Mouse (Mus musculus) c-Kit-positive CD71-positive TER-119-negative erythroid progenitor cells, embryonic 14.5 days (primary cell): Measurements from ENCODE around the gene Pgf.

Experiments used
- DNase-seq: peaks from one replicate; pipeline ENCODE4 v3.0.0-alpha.2; 2013; ENCODE audit warnings: low read depth

The Pgf gene

DNA sequence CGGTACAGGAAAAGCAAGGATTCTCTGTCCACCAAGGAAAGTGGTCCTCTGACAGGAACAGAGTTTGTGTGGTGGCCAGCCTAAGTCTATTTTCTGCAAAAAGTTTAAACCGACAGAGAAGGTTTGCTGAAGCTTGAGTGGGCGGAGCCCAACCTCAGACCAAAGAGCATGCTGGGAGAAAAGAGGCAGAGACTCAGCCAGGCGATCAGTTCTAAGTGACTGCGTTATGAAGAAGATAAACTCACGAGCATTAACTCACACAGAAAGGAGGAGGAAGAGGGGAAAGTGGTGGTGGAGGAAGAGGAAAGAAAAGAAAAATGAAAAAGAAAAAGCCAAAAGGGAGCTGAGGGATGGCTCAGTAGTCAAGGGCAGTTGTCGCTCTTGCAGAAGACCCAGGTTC lies 12.7 kb upstream of the Pgf start:
- no peak for DNase-seq

GRCm38 (mm10) chr12:85186361-85186760 lies 8.8 kb upstream of the Pgf start:
- DNase-seq, result no peak

GRCm38 (mm10) chr12:85185810-85186209 lies 8.2 kb upstream of the Pgf start:
- DNase-seq, result no peak

GRCm38 (mm10) chr12:85184118-85184517 lies 6.5 kb upstream of the Pgf start:
- DNase-seq, result no peak

DNA sequence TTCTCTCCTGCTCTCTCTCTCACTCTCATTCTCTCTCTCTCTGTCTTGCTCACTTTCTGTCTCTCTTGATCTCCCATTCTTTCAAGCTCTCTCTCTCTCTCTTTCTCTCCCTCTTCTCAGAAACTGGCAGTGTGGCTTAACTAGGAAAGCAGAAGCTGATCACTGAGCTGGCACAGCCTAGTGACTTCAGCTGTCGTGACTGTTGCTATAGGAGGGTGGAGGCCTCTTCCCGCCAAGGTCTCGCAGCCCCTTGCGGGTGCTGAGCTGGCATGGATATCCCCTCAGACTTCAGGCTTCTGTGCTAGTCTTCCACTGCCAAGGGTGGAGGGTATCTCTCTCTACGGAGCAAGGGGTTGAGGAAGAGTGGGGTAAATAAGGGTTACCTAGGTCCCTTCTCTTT lies 5.3 kb upstream of the Pgf start:
- no peak for DNase-seq

DNA sequence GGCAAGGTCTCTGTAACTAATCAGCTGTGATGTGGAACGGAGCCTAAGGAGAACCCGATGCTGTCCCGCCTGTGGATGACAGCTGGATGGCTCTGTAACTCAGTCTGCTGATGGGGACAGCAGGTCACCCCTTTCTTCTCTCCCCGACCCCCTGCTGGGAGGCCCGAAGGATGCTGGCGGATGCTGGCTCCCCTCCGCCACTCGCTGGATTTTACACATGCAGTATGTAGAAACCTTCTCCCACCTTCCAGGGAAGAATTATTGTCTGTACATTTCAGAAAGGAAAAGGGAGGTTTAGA lies 4.7 kb upstream of the Pgf start:
- no peak for DNase-seq

DNA sequence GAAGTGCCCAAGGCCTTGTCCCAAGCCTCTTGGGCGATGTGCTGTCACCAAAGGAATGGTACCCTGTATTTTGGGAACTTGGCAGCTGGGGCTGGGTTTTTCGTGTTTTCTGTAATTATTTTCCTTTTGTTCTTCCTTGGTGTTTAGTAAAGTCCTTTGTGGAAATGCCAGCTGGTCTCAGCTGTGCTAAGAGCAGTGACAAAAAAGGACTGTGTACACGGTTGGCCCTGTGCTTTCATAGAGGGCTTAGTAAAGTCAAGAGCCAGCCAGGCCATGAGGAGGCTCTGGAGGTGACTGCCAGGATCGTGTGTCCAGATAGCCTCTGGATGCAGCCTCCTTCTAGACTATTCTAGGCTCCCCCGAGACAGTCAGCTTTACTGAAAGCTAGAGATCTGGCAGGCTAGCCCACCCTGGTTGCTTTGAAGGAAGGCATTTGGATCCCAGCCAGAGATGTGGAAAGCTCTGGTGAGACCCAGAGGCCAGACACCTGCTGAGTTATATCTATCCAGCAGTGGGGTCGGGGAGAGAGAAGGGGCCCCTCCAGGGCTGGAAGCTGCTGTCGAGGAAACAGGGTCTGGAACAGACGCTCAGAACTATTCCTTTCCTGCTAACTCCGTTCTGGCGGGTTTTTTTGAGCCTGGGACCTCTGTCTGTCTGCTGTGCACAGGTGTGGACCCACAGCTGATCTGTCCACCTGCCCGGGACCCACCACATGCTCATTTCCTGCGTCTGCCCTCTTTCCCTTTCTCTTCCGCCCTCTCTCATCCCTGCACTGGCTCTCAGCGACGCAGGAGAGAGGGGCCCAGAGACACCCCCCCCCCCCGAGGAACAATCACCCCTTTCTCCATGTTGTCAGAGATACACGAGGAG lies 4.1 kb upstream of the Pgf start:
- DNase-seq, result no peak

- DNase-seq, result no peak
These were observed 704 bp upstream of the Pgf start for GRCm38 (mm10) chr12:85178294-85178693.

DNA sequence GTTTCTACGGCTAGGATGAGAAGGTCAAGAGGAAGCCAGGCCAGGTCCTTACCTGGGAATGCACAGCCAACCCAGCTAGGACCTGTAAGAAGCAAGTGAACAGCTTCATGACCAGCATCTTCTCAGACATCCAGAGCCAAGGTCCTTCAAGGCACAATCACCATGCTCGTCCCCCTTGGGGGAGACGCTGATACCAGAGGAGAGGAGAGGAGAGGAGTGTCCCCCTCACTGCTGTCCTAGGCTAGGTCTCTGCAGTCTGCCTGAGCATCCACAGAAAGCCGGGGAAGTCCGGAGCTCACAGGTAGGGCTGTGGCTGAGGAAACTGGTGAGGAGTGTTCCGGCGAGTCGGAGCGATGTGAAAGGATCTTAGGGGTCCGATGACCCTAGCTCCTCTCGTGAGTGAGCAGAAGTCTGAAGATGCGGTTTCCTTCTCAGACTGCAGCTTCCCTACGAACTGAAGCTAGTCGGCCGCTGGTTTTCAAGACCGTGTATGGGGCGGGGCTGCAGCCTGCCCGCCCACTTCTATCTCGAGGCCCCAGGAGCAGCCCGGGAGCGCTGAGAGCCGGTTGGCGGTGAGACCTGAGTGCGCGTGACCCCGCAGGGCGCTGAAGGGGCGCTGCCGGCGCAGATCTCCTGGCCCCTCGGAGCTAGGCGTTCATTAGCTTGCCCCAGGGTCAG lies 605 bp downstream of the Pgf start:
- peak; percentile 50 for DNase-seq

- no peak for DNase-seq
These were observed 1.4 kb downstream of the Pgf start for GRCm38 (mm10) chr12:85175926-85176845.

GRCm38 (mm10) chr12:85175087-85175675 lies 2.4 kb downstream of the Pgf start:
- DNase-seq, result no peak

- no peak for DNase-seq
These were observed 3.6 kb downstream of the Pgf start for GRCm38 (mm10) chr12:85174016-85174415.

GRCm38 (mm10) chr12:85170948-85171307 lies 6.7 kb downstream of the Pgf start:
- no peak for DNase-seq

DNA sequence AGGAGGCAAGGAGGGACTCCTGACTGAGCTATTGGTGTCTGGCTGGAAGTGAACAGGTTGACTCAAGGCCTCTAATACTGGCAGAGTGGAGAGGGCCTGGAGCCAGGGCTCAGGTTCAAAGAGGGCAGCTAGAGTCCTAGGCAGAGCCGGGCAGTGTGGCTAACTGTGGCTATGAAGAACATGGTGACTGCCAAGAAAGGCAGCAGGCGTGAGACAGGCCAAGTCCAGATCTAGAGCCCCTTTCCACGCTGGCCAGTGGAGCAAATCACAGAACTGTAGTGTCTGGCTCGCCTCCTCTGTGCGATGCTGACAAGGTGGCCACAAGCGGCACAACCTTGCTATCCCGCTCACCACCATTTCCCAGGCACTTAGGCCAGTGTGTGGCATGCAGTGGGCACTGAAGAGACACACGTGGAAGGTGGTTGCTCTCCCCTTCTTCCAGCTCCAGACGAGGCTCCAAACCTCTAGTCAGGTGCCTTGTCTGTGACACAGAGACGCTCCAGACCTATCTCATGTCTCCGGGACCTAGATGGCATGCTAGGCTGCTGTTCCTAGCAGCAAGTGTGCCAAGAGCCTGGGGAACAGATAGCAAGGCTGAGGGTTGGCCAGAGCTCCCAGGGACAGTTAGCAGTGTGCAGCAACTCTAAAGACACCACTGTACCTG lies 7.2 kb downstream of the Pgf start:
- no peak for DNase-seq

DNA sequence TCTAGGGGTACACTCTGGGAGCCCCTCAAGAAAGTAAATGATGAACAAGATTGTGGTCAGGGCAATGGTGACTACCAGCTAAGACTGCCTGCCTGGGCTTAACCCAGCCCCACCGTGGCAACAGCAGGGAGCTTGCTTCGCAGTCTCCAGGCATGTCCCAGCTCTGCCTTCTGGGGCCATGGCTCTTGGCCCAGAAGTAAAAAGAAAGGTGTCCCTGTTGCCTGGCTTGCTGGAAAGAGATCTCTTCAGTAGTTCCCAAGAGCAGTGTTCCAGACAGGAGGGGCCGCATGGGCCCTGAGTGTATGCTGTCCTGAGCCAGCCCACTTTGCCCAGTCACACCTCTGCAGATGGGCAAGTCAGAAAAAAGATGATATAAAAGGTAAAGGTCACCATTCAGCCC lies 7.7 kb downstream of the Pgf start:
- DNase-seq, result no peak

- DNase-seq, result peak; percentile 62
These were observed 8.3 kb downstream of the Pgf start for GRCm38 (mm10) chr12:85169117-85169858.

DNA sequence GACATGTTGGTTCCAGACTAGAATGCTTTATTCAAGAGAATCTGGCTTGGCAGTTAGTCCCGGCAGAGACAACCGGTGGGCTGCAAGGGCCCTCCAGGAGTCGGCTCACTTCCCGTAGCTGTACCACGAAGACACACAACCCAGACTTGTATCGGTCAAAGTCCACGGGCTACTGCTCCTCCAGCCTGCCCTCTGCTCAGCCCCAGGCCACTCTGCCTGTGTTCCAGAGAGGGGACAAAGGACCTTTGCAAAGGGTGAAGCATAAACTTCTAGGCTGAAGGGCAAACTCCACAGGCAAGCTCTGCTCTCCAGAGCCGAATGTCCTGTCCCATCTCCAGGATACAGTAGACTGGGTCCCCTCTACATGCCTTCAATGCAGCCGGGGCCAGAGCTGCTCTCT lies 11.0 kb downstream of the Pgf start:
- DNase-seq, result no peak

DNA sequence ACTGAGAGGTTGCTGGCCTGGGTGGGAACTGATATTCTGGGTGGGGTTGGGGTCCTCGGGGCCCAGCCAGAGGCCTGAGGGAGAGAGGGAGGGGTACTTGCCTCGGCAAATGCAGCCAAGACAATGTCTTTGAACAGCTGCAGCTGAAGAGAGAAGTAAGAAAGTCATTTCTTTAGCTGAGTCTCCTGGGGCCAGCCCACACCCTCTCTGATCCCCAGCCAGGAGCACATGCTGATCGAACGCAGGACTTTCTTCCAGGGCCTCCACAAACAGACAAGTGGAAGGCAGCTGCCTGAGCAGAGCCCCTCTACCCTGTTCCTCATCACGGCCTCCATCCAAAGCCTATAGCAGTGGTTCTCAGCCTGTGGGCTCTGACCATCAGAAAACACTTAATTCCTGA lies 12.6 kb downstream of the Pgf start:
- DNase-seq, result no peak

DNA sequence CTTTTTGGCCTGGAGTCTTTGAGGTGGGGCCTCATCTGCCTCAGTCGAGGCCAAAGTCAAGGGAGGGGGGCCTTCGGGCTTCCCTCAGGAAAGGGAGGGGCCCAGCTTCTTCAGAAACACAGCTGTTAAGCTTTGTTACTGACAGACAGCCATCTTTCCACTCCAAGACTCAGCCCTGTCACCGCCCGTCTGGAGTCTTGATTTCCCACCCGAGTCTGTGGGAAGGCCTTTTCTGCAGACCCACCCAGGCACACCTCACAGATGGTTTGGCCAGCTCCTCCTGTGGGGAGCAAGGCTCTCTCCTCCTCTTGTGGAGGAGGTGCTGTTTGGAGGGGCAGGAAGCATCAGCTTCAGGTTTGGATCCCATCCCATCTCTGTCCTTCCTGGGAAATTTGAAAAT lies 18.0 kb downstream of the Pgf start:
- no peak for DNase-seq

DNA sequence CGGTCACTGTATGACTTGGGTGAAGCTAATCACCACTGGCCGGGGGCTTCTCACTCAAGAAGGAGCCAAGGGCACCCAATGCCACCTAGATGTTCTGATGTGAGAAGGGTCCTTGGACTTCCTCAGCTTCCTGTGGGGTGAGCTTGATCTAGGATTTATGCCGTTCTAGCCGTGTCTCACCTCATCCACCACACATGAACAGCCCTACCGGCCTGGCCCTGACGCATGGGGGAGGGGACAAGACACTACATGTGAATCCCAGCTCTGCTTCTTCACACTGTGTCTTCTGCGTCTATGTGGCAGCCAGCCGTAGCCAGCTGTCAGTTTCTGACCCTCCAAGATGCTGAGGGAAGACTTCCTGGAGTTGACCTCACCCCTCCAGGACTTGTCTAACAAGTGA lies 18.8 kb downstream of the Pgf start:
- DNase-seq, result no peak

GRCm38 (mm10) chr12:85157797-85158460 lies 19.7 kb downstream of the Pgf start:
- no peak for DNase-seq
